Mouse (Mus musculus): ENCODE data around the gene Gm17657.

The Gm17657 gene

GRCm38 (mm10) chr17:29549543-29550428 lies at the start of gene Gm17657, which contains the start of gene Tbc1d22b:
Gm17657 (minus strand) TSS chr17:29549638.
Tbc1d22b (plus strand) TSS chr17:29549785.
- in situ Hi-C loops (cut with MboI; ENCODE audit: unreplicated experiment in 2 of 2) = no loop called here

- in situ Hi-C loops (cut with MboI; ENCODE audit: unreplicated experiment in 2 of 2) = no loop called here
These were observed 49.6 kb upstream of the Gm17657 start for GRCm38 (mm10) chr17:29599051-29599450.

- in situ Hi-C loops (cut with MboI; ENCODE audit: unreplicated experiment in 2 of 2) = no loop called here
These were observed 47.3 kb upstream of the Gm17657 start for GRCm38 (mm10) chr17:29596771-29597132.

GRCm38 (mm10) chr17:29595891-29596770 lies 46.7 kb upstream of the Gm17657 start:
- in situ Hi-C loops (cut with MboI; ENCODE audit: unreplicated experiment in 2 of 2) = no loop called here

- in situ Hi-C loops (cut with MboI; ENCODE audit: unreplicated experiment in 2 of 2) = no loop called here
These were observed 39.9 kb upstream of the Gm17657 start for GRCm38 (mm10) chr17:29589221-29589898.

- in situ Hi-C loops (cut with MboI; ENCODE audit: unreplicated experiment in 2 of 2) = no loop called here
These were observed 37.5 kb upstream of the Gm17657 start for GRCm38 (mm10) chr17:29586921-29587320.

GRCm38 (mm10) chr17:29585446-29585845 lies 36.0 kb upstream of the Gm17657 start:
- in situ Hi-C loops (cut with MboI; ENCODE audit: unreplicated experiment in 2 of 2) = no loop called here

DNA sequence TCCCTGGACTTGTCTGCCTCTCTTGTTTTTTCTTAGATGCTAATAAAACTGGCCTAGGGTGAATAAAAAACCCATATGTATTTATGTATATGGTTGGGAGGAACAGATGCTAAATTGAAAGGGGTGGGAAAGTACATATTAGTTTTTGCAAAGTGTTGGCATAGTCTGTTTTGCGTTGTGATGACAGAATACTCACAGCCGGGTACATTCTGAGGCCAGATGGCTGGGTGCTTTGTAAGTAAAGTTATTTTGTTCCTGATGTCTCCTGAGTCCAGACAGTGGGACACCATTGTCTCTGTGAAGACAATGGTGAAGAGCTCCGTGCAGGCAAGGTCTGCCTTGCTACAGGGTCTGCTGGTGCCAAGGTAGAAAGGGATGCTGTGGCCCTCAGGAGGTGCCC lies 35.3 kb upstream of the Gm17657 start:
- in situ Hi-C loops (cut with MboI; ENCODE audit: unreplicated experiment in 2 of 2) = no loop called here

DNA sequence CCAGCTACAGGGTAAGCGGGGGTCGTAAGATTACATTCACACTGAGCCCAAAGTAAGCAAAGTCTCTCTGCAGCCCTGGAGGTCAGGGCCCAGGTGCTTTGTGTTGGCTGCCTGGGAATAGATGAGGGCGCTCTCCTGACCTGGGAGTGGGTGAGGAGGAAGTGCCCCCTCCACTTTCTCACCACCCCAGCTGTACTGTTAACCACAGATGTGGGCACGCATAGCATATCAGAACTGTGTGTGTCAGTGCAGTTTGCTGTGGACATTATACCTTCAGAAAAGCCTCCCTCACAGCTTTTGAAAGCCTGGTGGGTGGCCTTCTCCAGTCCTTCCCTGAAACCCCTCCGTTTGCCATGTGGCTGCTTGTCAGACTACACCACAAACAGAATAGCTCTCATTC lies 34.9 kb upstream of the Gm17657 start:
- in situ Hi-C loops (cut with MboI; ENCODE audit: unreplicated experiment in 2 of 2) = no loop called here

GRCm38 (mm10) chr17:29583569-29583968 lies 34.1 kb upstream of the Gm17657 start:
- in situ Hi-C loops (cut with MboI; ENCODE audit: unreplicated experiment in 2 of 2) = no loop called here

- in situ Hi-C loops (cut with MboI; ENCODE audit: unreplicated experiment in 2 of 2) = no loop called here
These were observed 30.2 kb upstream of the Gm17657 start for GRCm38 (mm10) chr17:29579579-29580126.

DNA sequence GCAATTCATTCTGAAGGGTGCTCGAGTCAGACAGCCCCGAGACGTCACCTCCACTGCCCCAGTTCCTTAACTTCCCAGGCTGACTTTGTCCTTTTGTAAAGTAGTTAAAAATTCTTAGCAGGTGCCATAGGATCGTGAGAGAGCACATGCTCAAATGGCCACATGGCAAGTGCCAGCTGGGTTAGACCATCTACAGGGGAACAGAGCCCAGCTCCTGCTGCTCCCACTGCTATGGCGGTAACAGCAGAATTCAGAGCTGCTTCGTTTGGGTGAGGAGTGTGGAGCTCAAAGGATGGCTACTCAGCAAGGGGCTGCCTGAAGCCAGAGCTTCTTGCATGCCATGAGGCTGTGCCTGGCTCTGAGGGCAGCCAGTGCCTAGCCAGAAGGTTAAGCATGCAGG lies 20.4 kb upstream of the Gm17657 start:
- in situ Hi-C loops (cut with MboI; ENCODE audit: unreplicated experiment in 2 of 2) = no loop called here

GRCm38 (mm10) chr17:29568435-29568834 lies 19.0 kb upstream of the Gm17657 start:
- in situ Hi-C loops (cut with MboI; ENCODE audit: unreplicated experiment in 2 of 2) = no loop called here

DNA sequence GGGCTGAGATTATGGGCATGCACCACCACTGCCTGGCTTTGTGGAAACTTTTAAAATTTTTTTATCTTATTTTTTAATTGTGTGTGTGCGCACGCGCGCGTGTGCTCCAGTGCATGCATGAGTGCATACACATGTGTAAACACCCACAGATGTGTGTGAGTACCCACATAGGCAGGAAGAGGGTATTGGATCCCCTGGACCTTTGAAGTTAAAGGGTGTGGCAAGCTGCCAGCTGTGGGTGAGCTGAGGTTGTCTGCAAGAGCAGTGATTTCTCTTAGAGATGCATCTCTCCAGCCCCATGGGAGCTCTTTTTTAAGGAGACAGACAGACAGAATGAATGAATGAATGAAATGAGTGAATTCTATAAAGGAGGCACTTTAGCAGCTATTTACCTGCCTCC lies 16.1 kb upstream of the Gm17657 start:
- in situ Hi-C loops (cut with MboI; ENCODE audit: unreplicated experiment in 2 of 2) = no loop called here

- in situ Hi-C loops (cut with MboI; ENCODE audit: unreplicated experiment in 2 of 2) = no loop called here
These were observed 9.0 kb upstream of the Gm17657 start for GRCm38 (mm10) chr17:29558476-29558875.

DNA sequence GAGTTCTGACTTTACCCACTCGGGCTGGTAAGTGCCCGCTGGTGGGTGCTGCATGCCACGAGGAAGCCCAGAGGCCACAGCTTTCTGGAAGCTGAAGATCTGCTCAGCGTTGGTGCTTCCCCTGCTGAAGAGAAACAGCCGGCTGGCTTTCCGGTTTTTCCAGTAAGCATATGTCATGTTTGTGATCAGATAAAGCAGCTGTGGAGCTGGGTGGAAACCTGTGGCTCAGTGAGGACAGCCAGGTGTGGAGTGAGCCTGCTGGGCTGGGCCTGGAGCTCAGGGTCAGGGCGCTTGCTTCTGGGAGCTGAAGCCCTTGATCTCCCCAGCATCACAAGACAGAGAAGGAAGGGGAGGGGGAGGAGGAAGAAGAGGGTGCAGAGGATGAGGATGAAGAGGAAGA lies 7.5 kb upstream of the Gm17657 start:
- in situ Hi-C loops (cut with MboI; ENCODE audit: unreplicated experiment in 2 of 2) = no loop called here

DNA sequence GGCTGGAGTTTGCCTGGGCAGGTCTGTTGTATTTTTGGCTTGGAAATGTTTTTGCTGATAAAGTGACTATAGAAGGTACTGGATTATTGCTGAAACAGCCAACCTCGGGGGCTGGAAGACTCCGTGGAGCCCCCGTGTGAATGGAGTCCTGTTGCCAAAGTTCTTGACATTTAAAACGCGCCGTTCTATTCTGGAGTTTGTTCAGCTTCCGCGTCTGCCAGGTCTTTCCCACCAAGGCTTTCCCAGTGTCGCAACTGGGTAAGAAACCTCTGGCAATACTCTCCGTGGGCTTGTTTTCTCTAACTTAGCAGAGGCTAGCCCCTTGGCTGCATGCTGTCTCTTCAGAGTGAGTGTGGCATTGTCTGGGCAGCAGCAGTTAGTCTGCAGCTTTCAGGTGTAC lies 7.0 kb upstream of the Gm17657 start:
- in situ Hi-C loops (cut with MboI; ENCODE audit: unreplicated experiment in 2 of 2) = no loop called here

GRCm38 (mm10) chr17:29554176-29554575 lies 4.7 kb upstream of the Gm17657 start:
- in situ Hi-C loops (cut with MboI; ENCODE audit: unreplicated experiment in 2 of 2) = no loop called here

GRCm38 (mm10) chr17:29552162-29552732 lies 2.8 kb upstream of the Gm17657 start, which contains the start of gene Tmem217:
Tmem217 (minus strand) TSS chr17:29552385.
- in situ Hi-C loops (cut with MboI; ENCODE audit: unreplicated experiment in 2 of 2) = no loop called here

DNA sequence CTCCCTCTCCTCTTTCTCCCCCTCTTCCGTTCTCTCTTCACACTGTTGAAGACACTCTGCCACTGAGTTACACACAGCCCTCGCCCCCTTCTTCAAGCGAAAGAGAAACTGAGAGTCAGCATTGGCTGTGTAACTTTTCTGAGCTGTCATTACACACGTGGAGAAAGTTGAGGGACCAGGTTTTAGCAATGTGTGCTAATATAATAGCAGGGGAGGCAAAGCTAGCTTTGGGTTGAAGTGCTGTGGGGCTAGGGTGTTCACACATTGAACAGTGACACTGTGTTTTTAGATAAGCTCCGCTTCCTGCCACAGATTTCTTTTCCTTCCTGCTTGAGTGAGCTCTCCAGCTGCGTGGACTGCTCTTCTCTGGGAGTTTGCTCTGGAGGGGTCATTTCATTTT lies 1.6 kb upstream of the Gm17657 start:
- in situ Hi-C loops (cut with MboI; ENCODE audit: unreplicated experiment in 2 of 2) = no loop called here
